Mouse (Mus musculus): ENCODE measurements around the gene Gulp1.

Gene Gulp1

GRCm38 (mm10) chr1:44720785-44721410, 169.6 kb downstream of the Gulp1 start:
- DNase-seq (ENCODE audit: low read depth, low spot score), result no peak

GRCm38 (mm10) chr1:44741256-44741655, 189.9 kb downstream of the Gulp1 start:
- DNase-seq (ENCODE audit: low read depth, low spot score), result peak; percentile 60

GRCm38 (mm10) chr1:44745711-44746110, 194.4 kb downstream of the Gulp1 start:
- DNase-seq (ENCODE audit: low read depth, low spot score), result peak; percentile 39

GRCm38 (mm10) chr1:44750731-44751730, 199.7 kb downstream of the Gulp1 start:
- DNase-seq (ENCODE audit: low read depth, low spot score), result no peak

- no peak for DNase-seq (ENCODE audit: low read depth, low spot score)
Observed at GRCm38 (mm10) chr1:44778251-44778650, 226.9 kb downstream of the Gulp1 start.

GRCm38 (mm10) chr1:44803594-44804372, 252.5 kb downstream of the Gulp1 start:
- DNase-seq (ENCODE audit: low read depth, low spot score), result peak; percentile 4

- no peak for DNase-seq (ENCODE audit: low read depth, low spot score)
Observed at GRCm38 (mm10) chr1:44806368-44806767, 255.1 kb downstream of the Gulp1 start.

GRCm38 (mm10) chr1:44810336-44810735, 259.0 kb downstream of the Gulp1 start:
- no peak for DNase-seq (ENCODE audit: low read depth, low spot score)

- no peak for DNase-seq (ENCODE audit: low read depth, low spot score)
Observed at GRCm38 (mm10) chr1:44833934-44834333, 282.6 kb downstream of the Gulp1 start.

Measured in brain, adult 2 months (tissue).